Mouse (Mus musculus) limb, embryonic 14.5 days (tissue): ENCODE results near the gene Nucks1. TPM values are rescaled to one million over a fixed set of nuclear protein-coding genes. Genes with fewer than 3 reads are reported as not detected.

Experiments
- ATAC-seq: fragments of 200-750 bp; cut with Nextera tagmentation; 2 replicates; pipeline ENCODE4 v1.8.0; 2017; ENCODE audit warnings: low read depth, moderate number of reproducible peaks, moderate TSS enrichment; ENCODE audit not compliant: low FRiP score
- DNase-seq: peaks from one replicate; pipeline ENCODE4 v3.0.0-alpha.2; 2015; ENCODE audit warnings: low spot score
- H3K27ac ChIP-seq: fragments of 300-500 bp; sonication (generic); replicated peaks from 2 replicates; pipeline ENCODE4 v1.5.1; 2014; ENCODE audit warnings: low read depth, mild to moderate bottlenecking, low read length, moderate library complexity, mixed read lengths
- H3K27me3 ChIP-seq: fragments of 300-500 bp; sonication (generic); 2 replicates; pipeline ENCODE4 v1.6.1; 2014; ENCODE audit warnings: low read length, mixed read lengths; ENCODE audit not compliant: control insufficient read depth, insufficient read depth
- H3K36me3 ChIP-seq: fragments of 300-500 bp; sonication (generic); 2 replicates; pipeline ENCODE4 v1.6.1; 2014; ENCODE audit warnings: mild to moderate bottlenecking, low read length, moderate library complexity, mixed read lengths; ENCODE audit not compliant: control insufficient read depth, insufficient read depth
- H3K4me1 ChIP-seq: fragments of 300-500 bp; sonication (generic); 2 replicates; pipeline ENCODE4 v1.6.1; 2014; ENCODE audit warnings: antibody characterized with exemption, low read length, mixed read lengths; ENCODE audit not compliant: control insufficient read depth, insufficient read depth
- H3K4me2 ChIP-seq: fragments of 300-500 bp; sonication (generic); replicated peaks from 2 replicates; pipeline ENCODE4 v1.6.1; 2014; ENCODE audit warnings: low read depth, mild to moderate bottlenecking, low read length, moderate library complexity; ENCODE audit not compliant: severe bottlenecking
- H3K4me3 ChIP-seq: fragments of 300-500 bp; sonication (generic); replicated peaks from 2 replicates; pipeline ENCODE4 v1.5.1; 2014; ENCODE audit warnings: low read length
- H3K9ac ChIP-seq: fragments of 300-500 bp; sonication (generic); 2 replicates; pipeline ENCODE4 v1.6.1; 2014; ENCODE audit warnings: mild to moderate bottlenecking, low read depth, low read length, moderate library complexity; ENCODE audit not compliant: severe bottlenecking
- H3K9me3 ChIP-seq: fragments of 300-500 bp; sonication (generic); 2 replicates; pipeline ENCODE4 v1.6.1; 2016; ENCODE audit warnings: low read length; ENCODE audit not compliant: control insufficient read depth
- POLR2A ChIP-seq: fragments of 200-500 bp; IDR thresholded peaks from 2 replicates; pipeline ENCODE4 v1.8.0; 2012; ENCODE audit warnings: inconsistent platforms, mild to moderate bottlenecking, moderate library complexity, borderline replicate concordance; ENCODE audit not compliant: insufficient read depth, insufficient read length; ENCODE audit errors: extremely low read depth
- WGBS: fragments of 180-500 bp; shearing (Covaris S2); extraction: QIAGEN DNeasy Blood & Tissue Kit; methylation state at CpG from one replicate; pipeline ENCODE4 v1.1.7; 2014; 5-methylcytosine and 5-hydroxymethylcytosine counted together
- polyA plus RNA-seq, 2 experiments: library from polyadenylated mRNA; depleted of rRNA in 1 of 2; stranded (reverse) in 1 of 2; unstranded in 1 of 2; fragments of >200 nt; fragmentation: Nextera tagmentation in 1 of 2; extraction: Ambion mirVana in 1 of 2; gene quantifications; 2 replicates each; pipeline versions ENCODE4 v1.2.1 to v1.2.3; 2012 to 2014

Nucks1 gene
- polyA plus RNA-seq, 2 experiments = 52.0 to 68.4 TPM

GRCm38 (mm10) chr1:131947997-131948525 lies 37.7 kb downstream of the Nucks1 start:
- no peak overlapping the region for H3K4me2 ChIP-seq
- no peaks in the 10 kb centered on the region for H3K36me3 ChIP-seq
- TF ChIP-seq POLR2A = no peak
- ATAC-seq (no peak), DNase-seq (no peak)
- 44% methylated on average over 1 of the region's 1 CpGs for WGBS
- H3K27ac ChIP-seq = no peak overlapping the region
- no peak overlapping the region for H3K9ac ChIP-seq
- H3K27me3 ChIP-seq = no peaks in the 10 kb centered on the region
- H3K9me3 ChIP-seq = no peaks in the 10 kb centered on the region
- H3K4me1 ChIP-seq = no peaks in the 10 kb centered on the region
- H3K4me3 ChIP-seq = no peak overlapping the region

- no peak for TF ChIP-seq POLR2A
- Histone ChIP-seq H3K4me1 (no peaks in the 10 kb centered on the region), H3K9ac (no peak overlapping the region), H3K27ac (no peak overlapping the region), H3K36me3 (no peaks in the 10 kb centered on the region), H3K9me3 (no peaks in the 10 kb centered on the region), H3K27me3 (no peaks in the 10 kb centered on the region), H3K4me2 (no peak overlapping the region), H3K4me3 (no peak overlapping the region)
- WGBS = 79% methylated on average over 12 of the region's 12 CpGs
- DNase-seq (no peak), ATAC-seq (no peak)
Measured at GRCm38 (mm10) chr1:131954242-131954865, 44.0 kb downstream of the Nucks1 start.

GRCm38 (mm10) chr1:131955131-131955757 lies 44.9 kb downstream of the Nucks1 start:
- Histone ChIP-seq H3K27me3 (no peaks in the 10 kb centered on the region), H3K9me3 (no peaks in the 10 kb centered on the region), H3K4me2 (no peak overlapping the region), H3K4me1 (no peaks in the 10 kb centered on the region), H3K4me3 (no peak overlapping the region), H3K27ac (no peak overlapping the region), H3K36me3 (no peaks in the 10 kb centered on the region), H3K9ac (no peak overlapping the region)
- DNase-seq = no peak
- 16% methylated on average over 3 of the region's 3 CpGs for WGBS
- TF ChIP-seq POLR2A = no peak
- ATAC-seq = no peak

- ATAC-seq (no peak), DNase-seq (no peak)
- Histone ChIP-seq H3K4me2 (no peak overlapping the region), H3K9ac (no peak overlapping the region), H3K36me3 (no peaks in the 10 kb centered on the region), H3K4me1 (peaks cover under 1% of the 10 kb centered on the region; the same call in 1 of the 2 replicates), H3K9me3 (no peaks in the 10 kb centered on the region), H3K27me3 (peaks cover 5% of the 10 kb centered on the region), H3K4me3 (no peak overlapping the region), H3K27ac (no peak overlapping the region)
- 75% methylated on average over 5 of the region's 5 CpGs for WGBS
- TF ChIP-seq POLR2A = no peak
Measured at GRCm38 (mm10) chr1:131957416-131957815, 47.1 kb downstream of the Nucks1 start.

DNA sequence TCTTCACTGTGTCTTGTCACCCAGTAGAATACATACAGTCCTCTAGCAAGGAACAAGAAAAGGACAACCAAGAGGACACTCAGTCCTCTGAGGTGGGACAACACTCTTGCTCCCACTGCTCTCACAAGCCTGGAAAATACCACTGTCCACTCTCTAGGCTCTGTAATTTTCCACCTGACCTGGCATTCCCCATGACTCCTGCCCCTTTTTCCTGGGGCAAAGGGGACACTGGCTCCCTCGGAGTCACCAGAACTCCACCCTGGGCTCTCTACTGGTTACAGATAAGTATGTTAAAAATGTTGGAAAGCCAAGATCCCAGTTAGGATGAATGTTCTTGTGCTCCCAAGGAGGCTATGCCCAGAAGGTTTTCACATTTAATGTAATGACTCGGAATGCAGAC lies 50.7 kb downstream of the Nucks1 start:
- H3K9me3 ChIP-seq = no peaks in the 10 kb centered on the region
- H3K4me2 ChIP-seq = no peak overlapping the region
- H3K27me3 ChIP-seq = peaks cover 29% of the 10 kb centered on the region
- H3K4me3 ChIP-seq = no peak overlapping the region
- TF ChIP-seq POLR2A = no peak
- ATAC-seq = no peak
- H3K4me1 ChIP-seq = peaks cover 9% of the 10 kb centered on the region; the same call in 1 of the 2 replicates
- no peak overlapping the region for H3K9ac ChIP-seq
- whole genome bisulfite sequencing = 60% methylated on average over 2 of the region's 2 CpGs
- DNase-seq = no peak
- no peak overlapping the region for H3K27ac ChIP-seq
- no peaks in the 10 kb centered on the region for H3K36me3 ChIP-seq
